Mouse (Mus musculus): ENCODE measurements around the gene Tnni1. TPM values are rescaled to one million over a fixed set of nuclear protein-coding genes. Genes with fewer than 3 reads are reported as not detected.

Tnni1 gene
- total RNA-seq, 2 experiments from 2014 or later: 0.99 to 1.1 TPM

GRCm38 (mm10) chr1:135794216-135795134 lies 15.2 kb downstream of the Tnni1 start:
- no peak for DNase-seq (ENCODE audit: extremely low spot score in 1 of 2, low spot score in 2 of 2)
- intact Hi-C loops (cut with DNase I): no loop called here

GRCm38 (mm10) chr1:135798492-135798891 lies 19.3 kb downstream of the Tnni1 start:
- no peak for DNase-seq (ENCODE audit: extremely low spot score in 1 of 2, low spot score in 2 of 2)
- intact Hi-C loops (cut with DNase I): no loop called here

- intact Hi-C loops (cut with DNase I): no loop called here
Measured at GRCm38 (mm10) chr1:135799109-135799627, 19.9 kb downstream of the Tnni1 start.

GRCm38 (mm10) chr1:135800192-135800950 lies 21.1 kb downstream of the Tnni1 start:
- intact Hi-C loops (cut with DNase I): no loop called here
- DNase-seq (ENCODE audit: extremely low spot score in 1 of 2, low spot score in 2 of 2): no peak

More at GRCm38 (mm10) chr1:135799109-135799627, 19.9 kb downstream of the Tnni1 start:
- no peak for DNase-seq (ENCODE audit: extremely low spot score in 1 of 2, low spot score in 2 of 2)

- intact Hi-C loops (cut with DNase I): no loop called here
Measured at GRCm38 (mm10) chr1:135807546-135807945, 28.3 kb downstream of the Tnni1 start.

GRCm38 (mm10) chr1:135810180-135810579 lies 30.9 kb downstream of the Tnni1 start:
- no peak for DNase-seq (ENCODE audit: extremely low spot score in 1 of 2, low spot score in 2 of 2)
- intact Hi-C loops (cut with DNase I): no loop called here

More at GRCm38 (mm10) chr1:135807546-135807945, 28.3 kb downstream of the Tnni1 start:
- DNase-seq (ENCODE audit: extremely low spot score in 1 of 2, low spot score in 2 of 2): no peak

- intact Hi-C loops (cut with DNase I): no loop called here
- DNase-seq (ENCODE audit: extremely low spot score in 1 of 2, low spot score in 2 of 2): peak; percentile 63 to 80
Measured at GRCm38 (mm10) chr1:135811016-135811646, 31.9 kb downstream of the Tnni1 start.

- no peak for DNase-seq (ENCODE audit: extremely low spot score in 1 of 2, low spot score in 2 of 2)
- intact Hi-C loops (cut with DNase I): no loop called here
Measured at GRCm38 (mm10) chr1:135812205-135812604, 33.0 kb downstream of the Tnni1 start.

GRCm38 (mm10) chr1:135812618-135813017 lies 33.4 kb downstream of the Tnni1 start:
- intact Hi-C loops (cut with DNase I): no loop called here
- no peak for DNase-seq (ENCODE audit: extremely low spot score in 1 of 2, low spot score in 2 of 2)

GRCm38 (mm10) chr1:135813071-135813470 lies 33.8 kb downstream of the Tnni1 start:
- DNase-seq (ENCODE audit: extremely low spot score in 1 of 2, low spot score in 2 of 2): no peak
- intact Hi-C loops (cut with DNase I): no loop called here

GRCm38 (mm10) chr1:135813687-135814395 lies 34.6 kb downstream of the Tnni1 start:
- no peak for DNase-seq (ENCODE audit: extremely low spot score in 1 of 2, low spot score in 2 of 2)
- intact Hi-C loops (cut with DNase I): no loop called here

- no peak for DNase-seq (ENCODE audit: extremely low spot score in 1 of 2, low spot score in 2 of 2)
- intact Hi-C loops (cut with DNase I): no loop called here
Measured at GRCm38 (mm10) chr1:135814531-135814930, 35.3 kb downstream of the Tnni1 start.

- DNase-seq (ENCODE audit: extremely low spot score in 1 of 2, low spot score in 2 of 2): no peak
- intact Hi-C loops (cut with DNase I): no loop called here
Measured at GRCm38 (mm10) chr1:135817595-135817994, 38.4 kb downstream of the Tnni1 start.

- intact Hi-C loops (cut with DNase I): no loop called here
- DNase-seq (ENCODE audit: extremely low spot score in 1 of 2, low spot score in 2 of 2): no peak
Measured at GRCm38 (mm10) chr1:135818481-135819086, 39.4 kb downstream of the Tnni1 start, which contains the start of gene Lad1. Lad1 (plus strand) TSS chr1:135818598.

GRCm38 (mm10) chr1:135820071-135820470 lies 40.8 kb downstream of the Tnni1 start:
- intact Hi-C loops (cut with DNase I): no loop called here
- no peak for DNase-seq (ENCODE audit: extremely low spot score in 1 of 2, low spot score in 2 of 2)

GRCm38 (mm10) chr1:135820736-135821364 lies 41.6 kb downstream of the Tnni1 start:
- no peak for DNase-seq (ENCODE audit: extremely low spot score in 1 of 2, low spot score in 2 of 2)
- intact Hi-C loops (cut with DNase I): no loop called here

GRCm38 (mm10) chr1:135821780-135822179 lies 42.5 kb downstream of the Tnni1 start:
- no peak for DNase-seq (ENCODE audit: extremely low spot score in 1 of 2, low spot score in 2 of 2)
- intact Hi-C loops (cut with DNase I): no loop called here

- intact Hi-C loops (cut with DNase I): no loop called here
- no peak for DNase-seq (ENCODE audit: extremely low spot score in 1 of 2, low spot score in 2 of 2)
Measured at GRCm38 (mm10) chr1:135828918-135829317, 49.7 kb downstream of the Tnni1 start.
